Mouse (Mus musculus) kidney, embryonic 15.5 days (tissue): ENCODE measurements around the gene Gm10073. TPM values are rescaled to one million over a fixed set of nuclear protein-coding genes. Genes with fewer than 3 reads are reported as not detected.
"Not testable (repeated sequence)": the region's sequence is repeated elsewhere in the genome, so short reads cannot be mapped to it uniquely, and the experiment has no call there.

Experiments
- ATAC-seq: fragments of 200-750 bp; cut with Nextera tagmentation; replicated peaks from 2 replicates; pipeline ENCODE4 v1.8.0; 2017; ENCODE audit warnings: moderate TSS enrichment; ENCODE audit not compliant: low FRiP score
- H3K27ac ChIP-seq: fragments of 300-500 bp; sonication (generic); 2 replicates; pipeline ENCODE4 v1.5.1; 2015; ENCODE audit warnings: mild to moderate bottlenecking, inconsistent platforms
- H3K27me3 ChIP-seq: fragments of 300-500 bp; sonication (generic); 2 replicates; pipeline ENCODE4 v1.6.1; 2015; ENCODE audit warnings: inconsistent platforms
- H3K36me3 ChIP-seq: fragments of 300-500 bp; sonication (generic); 2 replicates; pipeline ENCODE4 v1.6.1; 2015; ENCODE audit warnings: inconsistent platforms
- H3K4me1 ChIP-seq: fragments of 300-500 bp; sonication (generic); 2 replicates; pipeline ENCODE4 v1.6.1; 2015; ENCODE audit warnings: inconsistent platforms
- H3K4me2 ChIP-seq: fragments of 300-500 bp; sonication (generic); 2 replicates; pipeline ENCODE4 v1.6.1; 2015; ENCODE audit warnings: moderate library complexity, mild to moderate bottlenecking, inconsistent platforms
- H3K4me3 ChIP-seq: fragments of 300-500 bp; sonication (generic); replicated peaks from 2 replicates; pipeline ENCODE4 v1.5.1; 2015; ENCODE audit warnings: mild to moderate bottlenecking, inconsistent platforms
- H3K9ac ChIP-seq: fragments of 300-500 bp; sonication (generic); 2 replicates; pipeline ENCODE4 v1.6.1; 2015; ENCODE audit warnings: mild to moderate bottlenecking, inconsistent platforms
- H3K9me3 ChIP-seq: fragments of 300-500 bp; sonication (generic); replicated peaks from 2 replicates; pipeline ENCODE4 v1.6.1; 2016; ENCODE audit warnings: inconsistent platforms
- WGBS: fragments of 180-500 bp; shearing (Covaris S2); methylation state at CpG from one replicate; pipeline ENCODE4 v1.1.7; 2015; ENCODE audit warnings: mixed read lengths; 5-methylcytosine and 5-hydroxymethylcytosine counted together
- polyA plus RNA-seq: library from polyadenylated mRNA; unstranded; fragments of >200 nt; fragmentation: Nextera tagmentation; extraction: Ambion mirVana; gene quantifications from 2 replicates; pipeline ENCODE4 v1.2.1, GENCODE M21; 2015

Gene Gm10073
- 9.9 and 11.7 TPM in 2 replicates for polyA plus RNA-seq

DNA sequence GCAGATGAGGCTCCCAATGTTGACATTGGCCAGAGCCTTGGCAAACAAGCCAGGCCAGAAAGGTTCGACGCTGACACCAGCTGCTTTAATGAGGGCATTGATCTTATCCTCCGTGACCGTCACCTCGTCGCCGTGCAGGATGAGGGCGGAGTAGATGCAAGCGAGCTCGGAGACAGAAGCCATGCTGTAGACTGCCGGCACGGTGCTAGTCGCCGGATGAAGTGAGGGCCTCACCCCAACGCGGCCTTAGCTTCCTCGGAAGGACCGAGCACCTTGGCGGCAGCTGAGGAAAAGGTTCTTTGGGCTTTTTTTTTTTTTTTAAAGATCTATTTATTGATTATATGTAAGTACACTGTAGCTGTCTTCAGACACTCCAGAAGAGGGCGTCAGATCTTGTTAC lies at the start of gene Gm10073:
Gene Gm10073, minus strand, starts transcription at position 294 of the 400 bp plus-strand sequence.
- H3K27me3 ChIP-seq, H3K4me3 ChIP-seq, H3K9ac ChIP-seq, H3K27ac ChIP-seq, ATAC-seq, H3K9me3 ChIP-seq, H3K36me3 ChIP-seq: not testable (repeated sequence)
- Histone ChIP-seq H3K4me2 (peak within 1 kb of the TSS; percentile 31; the same call in 1 of the 2 replicates), H3K4me1 (peaks cover 31% of the 10 kb centered on the region)
- WGBS: 30% methylated on average over 20 of the region's 20 CpGs

DNA sequence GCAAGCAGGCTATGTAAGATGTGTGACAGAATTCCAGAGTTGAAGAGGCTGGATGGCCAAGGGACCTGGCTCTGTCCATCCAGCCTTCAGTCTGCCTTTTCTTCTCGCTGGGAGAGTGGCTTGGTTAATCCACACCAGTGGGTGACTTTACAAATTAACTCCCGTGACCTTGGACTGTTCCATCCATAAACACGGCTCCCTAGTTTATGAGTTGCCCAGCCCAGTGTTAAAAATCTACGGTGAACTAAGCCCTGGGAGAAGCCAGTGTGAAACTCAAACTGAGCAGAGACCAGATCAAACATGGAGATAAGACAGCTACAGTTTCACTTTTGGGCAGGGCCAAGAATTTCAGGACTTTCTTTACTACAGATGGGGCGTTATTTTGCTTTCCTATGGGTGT lies 49.8 kb upstream of the Gm10073 start:
- peak overlapping the region; percentile 86 for H3K27ac ChIP-seq
- no peaks in the 10 kb centered on the region for H3K27me3 ChIP-seq
- peaks cover 53% of the 10 kb centered on the region for H3K4me1 ChIP-seq
- H3K4me2 ChIP-seq: 0 out of 2 replicates have a peak overlapping the region, but pooled peaks have one; percentile 7
- H3K9ac ChIP-seq: no peak overlapping the region
- WGBS: 11% methylated on average over 5 of the region's 5 CpGs
- peak; percentile 59; the same call in 1 of the 2 replicates for ATAC-seq
- no peaks in the 10 kb centered on the region for H3K36me3 ChIP-seq
- no peaks in the 10 kb centered on the region for H3K9me3 ChIP-seq
- H3K4me3 ChIP-seq: no peak overlapping the region

DNA sequence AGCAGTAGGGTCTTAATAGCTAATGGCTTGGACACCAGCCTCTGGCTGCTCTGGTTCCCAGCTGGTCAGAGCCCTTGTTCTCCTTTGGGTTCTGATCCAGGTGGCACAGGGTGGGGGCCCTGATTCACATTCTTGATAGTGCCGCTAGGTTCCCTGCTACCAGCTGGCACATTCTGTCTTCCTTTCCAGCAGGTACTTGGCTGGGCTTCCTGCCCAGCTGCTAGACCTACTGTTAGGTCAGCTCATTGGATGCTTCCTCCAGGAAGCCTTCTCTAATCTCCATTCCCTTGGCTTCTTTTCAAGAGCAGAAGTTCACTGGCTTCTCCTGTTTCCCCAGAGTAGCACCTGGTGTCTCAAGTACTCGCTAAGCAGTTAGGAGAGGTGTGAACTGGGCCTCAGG lies 47.2 kb upstream of the Gm10073 start:
- no peak overlapping the region for H3K9ac ChIP-seq
- no peaks in the 10 kb centered on the region for H3K27me3 ChIP-seq
- no peaks in the 10 kb centered on the region for H3K36me3 ChIP-seq
- no peak overlapping the region for H3K4me3 ChIP-seq
- no peak for ATAC-seq
- H3K9me3 ChIP-seq: no peaks in the 10 kb centered on the region
- peaks cover 78% of the 10 kb centered on the region for H3K4me1 ChIP-seq
- WGBS: 70% methylated on average over 2 of the region's 2 CpGs
- no peak overlapping the region for H3K4me2 ChIP-seq
- H3K27ac ChIP-seq: peak overlapping the region; percentile 84

- Histone ChIP-seq H3K4me2 (peak overlapping the region; percentile 25; the same call in 1 of the 2 replicates), H3K27ac (peak overlapping the region; percentile 84), H3K4me1 (peaks cover 82% of the 10 kb centered on the region), H3K36me3 (no peaks in the 10 kb centered on the region), H3K9me3 (no peaks in the 10 kb centered on the region), H3K9ac (no peak overlapping the region), H3K4me3 (no peak overlapping the region), H3K27me3 (no peaks in the 10 kb centered on the region)
- 50% methylated on average over 9 of the region's 9 CpGs for WGBS
- ATAC-seq: peak; percentile 73
Observed at GRCm38 (mm10) chr8:106619549-106620245, 46.4 kb upstream of the Gm10073 start.

DNA sequence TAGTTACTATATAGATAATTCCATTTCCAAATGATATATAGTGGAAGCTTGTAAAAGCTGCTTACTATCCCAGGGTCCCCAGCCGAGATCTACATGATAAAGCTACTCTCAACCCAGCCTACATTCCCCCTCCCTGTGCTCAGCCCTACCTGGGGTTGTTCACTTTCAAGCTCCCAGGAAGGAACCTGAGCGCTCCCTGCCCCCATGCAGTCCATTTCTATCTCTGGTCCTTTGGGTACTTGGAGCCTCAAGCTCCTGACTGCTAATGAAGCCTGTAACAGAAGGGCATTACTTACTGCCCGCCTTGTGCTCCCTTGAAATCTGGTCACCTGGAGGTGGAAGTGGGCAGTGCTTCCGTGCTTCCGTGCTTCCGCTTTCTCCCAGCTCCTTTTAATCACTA lies 45.1 kb upstream of the Gm10073 start:
- H3K9me3 ChIP-seq: no peaks in the 10 kb centered on the region
- no peaks in the 10 kb centered on the region for H3K27me3 ChIP-seq
- H3K4me2 ChIP-seq: no peak overlapping the region
- peaks cover 81% of the 10 kb centered on the region for H3K4me1 ChIP-seq
- H3K4me3 ChIP-seq: no peak overlapping the region
- H3K27ac ChIP-seq: peak overlapping the region; percentile 84
- no peaks in the 10 kb centered on the region for H3K36me3 ChIP-seq
- ATAC-seq: no peak
- H3K9ac ChIP-seq: no peak overlapping the region
- 49% methylated on average over 6 of the region's 6 CpGs for WGBS

DNA sequence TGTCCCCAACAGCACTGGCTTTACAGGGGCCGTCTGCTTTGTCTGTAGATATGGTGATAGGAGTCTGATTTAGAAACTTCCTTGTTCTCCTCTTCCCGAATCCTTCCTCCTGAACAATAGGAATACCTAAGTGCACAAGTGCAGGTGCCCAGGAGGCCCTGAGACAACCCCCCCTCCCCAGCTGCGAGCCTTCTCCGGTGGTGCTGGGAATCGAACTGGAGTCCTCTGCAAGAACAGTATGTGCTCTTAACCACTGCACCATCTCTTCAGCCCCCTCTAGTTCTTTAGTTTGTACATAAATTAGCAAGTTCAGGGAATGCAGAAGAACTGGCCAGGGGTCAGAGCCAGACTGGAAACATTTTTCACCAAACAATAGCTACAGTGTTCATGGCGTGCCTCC lies 44.6 kb upstream of the Gm10073 start:
- no peak overlapping the region for H3K9ac ChIP-seq

DNA sequence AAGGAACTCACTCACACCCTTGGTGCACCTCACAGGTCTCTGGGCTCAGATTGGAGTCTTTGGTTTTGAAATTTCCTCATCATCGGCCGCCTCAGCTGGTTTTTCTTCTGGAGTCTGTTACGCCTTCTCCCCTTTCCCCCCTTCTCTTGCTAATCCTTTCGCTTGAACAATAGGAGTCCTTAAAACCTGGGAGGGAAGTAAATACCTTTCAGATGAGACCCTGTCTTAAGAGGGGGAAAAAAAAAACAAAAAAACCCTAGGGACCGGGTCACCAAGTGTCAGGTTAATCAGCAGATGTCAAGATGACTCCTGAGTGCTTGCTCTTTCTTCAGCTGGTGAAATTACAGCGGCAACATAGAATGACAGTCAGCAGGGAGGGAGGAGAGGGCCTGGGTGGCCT lies 43.9 kb upstream of the Gm10073 start:
- Histone ChIP-seq H3K36me3 (no peaks in the 10 kb centered on the region), H3K27ac (peak overlapping the region; percentile 84), H3K27me3 (no peaks in the 10 kb centered on the region), H3K9me3 (no peaks in the 10 kb centered on the region), H3K4me1 (peaks cover 79% of the 10 kb centered on the region), H3K4me3 (no peak overlapping the region), H3K4me2 (no peak overlapping the region), H3K9ac (no peak overlapping the region)
- 46% methylated on average over 6 of the region's 6 CpGs for WGBS
- ATAC-seq: no peak

More for the DNA sequence above, 44.6 kb upstream of the Gm10073 start:
- WGBS: 75% methylated on average over 6 of the region's 6 CpGs
- Histone ChIP-seq H3K9me3 (no peaks in the 10 kb centered on the region), H3K4me1 (peaks cover 81% of the 10 kb centered on the region), H3K4me3 (no peak overlapping the region), H3K27ac (peak overlapping the region; percentile 84), H3K4me2 (no peak overlapping the region), H3K36me3 (no peaks in the 10 kb centered on the region), H3K27me3 (no peaks in the 10 kb centered on the region)
- no peak for ATAC-seq

DNA sequence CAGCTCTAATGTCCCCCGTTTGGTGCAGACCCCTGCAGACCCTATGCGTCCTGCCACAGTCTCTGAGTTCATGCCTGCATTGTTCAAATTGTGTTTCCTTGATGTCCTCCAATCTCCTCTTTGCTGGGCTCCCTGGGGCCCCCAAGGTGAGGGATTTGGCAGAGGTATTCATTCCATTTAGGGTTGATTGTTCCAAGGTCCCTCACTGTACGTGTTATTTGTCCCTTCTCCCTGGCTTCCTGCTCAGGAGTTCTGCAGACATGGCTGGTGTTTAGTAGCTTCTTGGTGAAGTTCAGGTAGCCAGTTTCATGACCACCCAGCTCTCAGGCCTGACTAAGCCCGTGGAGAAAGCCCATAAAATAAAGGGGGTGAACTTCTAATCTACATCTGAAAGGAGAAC lies 43.4 kb upstream of the Gm10073 start:
- 55% methylated on average over 4 of the region's 4 CpGs for WGBS
- no peak for ATAC-seq
- Histone ChIP-seq H3K27ac (peak overlapping the region; percentile 84), H3K9ac (no peak overlapping the region), H3K4me2 (no peak overlapping the region), H3K36me3 (no peaks in the 10 kb centered on the region), H3K27me3 (no peaks in the 10 kb centered on the region), H3K4me1 (peaks cover 79% of the 10 kb centered on the region), H3K4me3 (no peak overlapping the region), H3K9me3 (no peaks in the 10 kb centered on the region)

DNA sequence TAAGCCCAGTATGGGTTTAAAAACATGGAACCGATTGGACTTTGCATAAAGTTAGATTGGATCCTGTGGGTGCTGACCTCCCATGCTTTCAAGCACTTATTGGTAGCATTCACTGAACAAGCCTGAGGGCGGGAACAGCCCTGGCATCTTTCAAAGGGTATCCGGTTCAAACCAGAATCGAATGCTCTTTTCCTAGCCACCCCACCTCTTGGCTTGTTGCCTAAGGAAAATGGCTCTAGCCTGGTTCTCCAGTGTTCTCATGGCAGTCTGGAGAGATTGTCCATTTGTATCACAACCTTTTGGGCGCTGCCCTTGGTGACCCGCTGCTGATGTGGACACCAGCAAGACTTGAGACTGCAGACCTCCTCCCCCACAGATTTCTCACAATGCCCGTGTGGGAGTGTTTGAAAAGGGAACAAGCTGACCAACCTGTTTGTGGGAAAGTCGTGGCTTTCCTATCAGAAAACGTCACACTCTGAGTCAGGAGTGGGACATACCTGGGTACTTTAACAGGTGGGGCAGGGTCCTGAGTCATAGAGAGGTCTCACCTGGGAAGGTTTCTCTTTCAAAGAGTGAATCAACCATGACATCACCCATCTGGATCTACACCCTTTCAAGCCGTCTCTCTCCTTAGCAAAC lies 42.5 kb upstream of the Gm10073 start:
- Histone ChIP-seq H3K36me3 (no peaks in the 10 kb centered on the region), H3K4me1 (peaks cover 80% of the 10 kb centered on the region), H3K4me3 (no peak overlapping the region), H3K9ac (no peak overlapping the region), H3K27me3 (no peaks in the 10 kb centered on the region), H3K27ac (peak overlapping the region; percentile 84), H3K9me3 (no peaks in the 10 kb centered on the region), H3K4me2 (no peak overlapping the region)
- ATAC-seq: no peak; the same call in 1 of the 2 replicates
- 63% methylated on average over 10 of the region's 10 CpGs for WGBS

- 25% methylated on average over 5 of the region's 5 CpGs for WGBS
- Histone ChIP-seq H3K9ac (no peak overlapping the region), H3K9me3 (no peaks in the 10 kb centered on the region), H3K4me1 (peaks cover 70% of the 10 kb centered on the region), H3K4me3 (no peak overlapping the region), H3K4me2 (no peak overlapping the region), H3K27me3 (no peaks in the 10 kb centered on the region), H3K36me3 (no peaks in the 10 kb centered on the region), H3K27ac (0 out of 2 replicates have a peak overlapping the region, but pooled peaks have one; percentile 0)
- 0 out of 2 replicates have a peak, but pooled peaks have one; percentile 15 for ATAC-seq
Observed at GRCm38 (mm10) chr8:106614704-106615103, 41.4 kb upstream of the Gm10073 start.

DNA sequence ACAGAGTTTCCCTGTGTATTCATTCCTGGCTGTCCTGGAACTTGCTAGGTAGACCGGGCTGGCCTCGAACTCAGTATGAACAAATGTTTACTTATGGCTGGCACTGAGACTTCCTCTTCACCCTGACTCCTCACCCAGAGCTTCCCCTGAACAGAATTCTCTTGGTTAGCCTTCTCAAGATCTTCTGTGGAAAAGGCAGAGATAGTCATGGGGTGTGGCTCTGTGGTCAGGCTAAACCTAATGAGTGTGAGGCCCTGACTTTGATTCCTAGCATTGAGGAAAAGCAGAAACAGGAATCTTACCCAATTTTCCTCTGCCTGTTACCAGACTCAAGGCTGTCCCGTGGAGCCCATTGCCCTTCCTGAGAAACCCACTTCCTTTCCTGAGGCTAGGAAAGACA lies 38.8 kb upstream of the Gm10073 start:
- no peaks in the 10 kb centered on the region for H3K27me3 ChIP-seq
- H3K9me3 ChIP-seq: no peaks in the 10 kb centered on the region
- H3K27ac ChIP-seq: peak overlapping the region; percentile 71; the same call in 1 of the 2 replicates
- no peak for ATAC-seq
- 79% methylated on average over 3 of the region's 3 CpGs for WGBS
- H3K4me2 ChIP-seq: no peak overlapping the region
- H3K36me3 ChIP-seq: no peaks in the 10 kb centered on the region
- H3K4me1 ChIP-seq: peaks cover 51% of the 10 kb centered on the region
- no peak overlapping the region for H3K9ac ChIP-seq
- H3K4me3 ChIP-seq: no peak overlapping the region

GRCm38 (mm10) chr8:106610958-106611640 lies 37.8 kb upstream of the Gm10073 start:
- no peak overlapping the region for H3K4me3 ChIP-seq
- no peak overlapping the region for H3K4me2 ChIP-seq
- H3K27me3 ChIP-seq: peaks cover 6% of the 10 kb centered on the region
- no peaks in the 10 kb centered on the region for H3K36me3 ChIP-seq
- H3K27ac ChIP-seq: peak overlapping the region; percentile 71
- WGBS: 69% methylated on average over 9 of the region's 9 CpGs
- peaks cover 47% of the 10 kb centered on the region for H3K4me1 ChIP-seq
- no peak for ATAC-seq
- H3K9me3 ChIP-seq: no peaks in the 10 kb centered on the region
- no peak overlapping the region for H3K9ac ChIP-seq
